Mouse (Mus musculus) midbrain, embryonic 12.5 days (tissue): Measurements from ENCODE around the gene Nptn. TPM values are rescaled to one million over a fixed set of nuclear protein-coding genes. Genes with fewer than 3 reads are reported as not detected.

Experiments
- ATAC-seq: fragments of 200-750 bp; cut with Nextera tagmentation; 2 replicates; pipeline ENCODE4 v1.8.0; 2017; ENCODE audit warnings: low read depth, moderate TSS enrichment, moderate library complexity; ENCODE audit not compliant: low FRiP score
- H3K27ac ChIP-seq: fragments of 300-500 bp; sonication (generic); replicated peaks from 2 replicates; pipeline ENCODE4 v1.5.1; 2016; ENCODE audit warnings: mild to moderate bottlenecking
- H3K27me3 ChIP-seq: fragments of 300-500 bp; sonication (generic); 2 replicates; pipeline ENCODE4 v1.6.1; 2016; ENCODE audit warnings: mild to moderate bottlenecking
- H3K36me3 ChIP-seq: fragments of 300-500 bp; sonication (generic); 2 replicates; pipeline ENCODE4 v1.6.1; 2016
- H3K4me1 ChIP-seq: fragments of 300-500 bp; sonication (generic); 2 replicates; pipeline ENCODE4 v1.6.1; 2016
- H3K4me2 ChIP-seq: fragments of 300-500 bp; sonication (generic); replicated peaks from 2 replicates; pipeline ENCODE4 v1.6.1; 2016; ENCODE audit warnings: mild to moderate bottlenecking, moderate library complexity
- H3K4me3 ChIP-seq: fragments of 300-500 bp; sonication (generic); 2 replicates; pipeline ENCODE4 v1.5.1; 2016; ENCODE audit warnings: mild to moderate bottlenecking
- H3K9ac ChIP-seq: fragments of 300-500 bp; sonication (generic); replicated peaks from 2 replicates; pipeline ENCODE4 v1.6.1; 2016; ENCODE audit warnings: mild to moderate bottlenecking, moderate library complexity
- H3K9me3 ChIP-seq: fragments of 300-500 bp; sonication (generic); 2 replicates; pipeline ENCODE4 v1.6.1; 2016; ENCODE audit warnings: mild to moderate bottlenecking
- WGBS: fragments of 180-500 bp; shearing (Covaris S2); methylation state at CpG from one replicate; pipeline ENCODE4 v1.1.7; 2016; 5-methylcytosine and 5-hydroxymethylcytosine counted together
- polyA plus RNA-seq: library from polyadenylated mRNA; unstranded; fragments of >200 nt; fragmentation: Nextera tagmentation; extraction: Ambion mirVana; gene quantifications from 2 replicates; pipeline ENCODE4 v1.2.1, GENCODE M21; 2016

The Nptn gene
- polyA plus RNA-seq, 1 experiment from 2014 or later = 68.6 TPM

DNA sequence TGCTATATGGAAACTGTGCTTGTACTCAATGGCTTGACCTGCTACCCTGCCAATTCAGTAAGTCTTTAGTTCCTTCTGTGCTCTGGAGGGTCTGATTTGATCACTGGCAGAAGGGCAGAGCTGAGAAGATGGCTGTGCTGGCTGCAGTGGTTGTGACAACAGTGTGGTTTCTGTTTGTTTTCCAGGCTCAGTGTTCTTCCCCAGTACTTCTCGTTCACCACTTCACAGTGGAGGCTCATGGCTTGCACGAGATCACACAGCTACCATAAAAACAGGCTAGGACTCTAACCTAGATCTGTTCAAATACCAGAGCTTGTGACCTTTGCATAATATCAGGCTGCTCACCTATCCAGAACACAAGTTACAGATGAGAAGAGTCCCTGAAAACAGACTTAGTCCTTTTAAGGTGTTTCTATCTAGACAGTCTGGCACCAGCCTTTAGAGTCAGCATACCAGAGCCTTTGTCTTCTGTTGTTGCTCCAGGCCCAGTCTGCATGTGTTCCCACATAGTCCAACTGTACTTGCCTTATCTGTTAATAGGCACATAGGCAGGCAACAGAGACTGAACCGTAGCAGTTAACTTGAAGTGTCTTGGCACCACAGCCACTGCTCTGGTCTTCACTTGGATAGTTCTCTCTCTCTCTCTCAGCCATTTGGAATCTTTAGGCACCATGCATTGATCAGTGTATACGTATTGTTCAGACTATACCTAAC is 76.7 kb downstream of the Nptn start:
- Histone ChIP-seq H3K4me3 (no peak overlapping the region), H3K27ac (no peak overlapping the region), H3K4me2 (no peak overlapping the region), H3K36me3 (peaks cover 7% of the 10 kb centered on the region; the same call in 1 of the 2 replicates), H3K4me1 (no peaks in the 10 kb centered on the region), H3K27me3 (no peaks in the 10 kb centered on the region), H3K9ac (no peak overlapping the region), H3K9me3 (no peaks in the 10 kb centered on the region)
- WGBS = 92% methylated on average over 4 of the region's 4 CpGs
- ATAC-seq = no peak

DNA sequence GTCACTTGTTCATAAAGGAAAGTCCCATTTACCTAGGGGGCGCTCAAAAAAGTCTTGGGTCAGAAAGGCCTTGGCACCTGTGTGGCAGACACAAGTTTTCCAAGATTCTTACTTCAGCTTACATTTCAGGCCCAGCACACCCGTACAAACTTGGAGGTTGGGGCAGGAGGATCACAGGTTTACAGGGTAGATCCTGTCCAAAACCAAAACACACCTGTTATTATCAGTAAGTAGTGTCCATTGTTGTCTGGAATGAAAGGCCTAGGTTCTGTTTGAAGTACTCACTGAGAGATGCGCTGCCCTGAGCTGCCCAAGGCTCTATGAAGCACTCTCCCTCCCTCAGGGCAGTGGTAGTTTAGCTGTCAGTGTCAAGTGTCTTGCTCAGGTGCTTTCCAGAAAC is 77.3 kb downstream of the Nptn start:
- Histone ChIP-seq H3K27ac (no peak overlapping the region), H3K4me3 (no peak overlapping the region), H3K36me3 (peaks cover 7% of the 10 kb centered on the region; the same call in 1 of the 2 replicates), H3K4me1 (no peaks in the 10 kb centered on the region), H3K27me3 (no peaks in the 10 kb centered on the region), H3K9ac (no peak overlapping the region), H3K9me3 (no peaks in the 10 kb centered on the region), H3K4me2 (no peak overlapping the region)
- WGBS = 87% methylated on average over 3 of the region's 3 CpGs
- no peak for ATAC-seq

DNA sequence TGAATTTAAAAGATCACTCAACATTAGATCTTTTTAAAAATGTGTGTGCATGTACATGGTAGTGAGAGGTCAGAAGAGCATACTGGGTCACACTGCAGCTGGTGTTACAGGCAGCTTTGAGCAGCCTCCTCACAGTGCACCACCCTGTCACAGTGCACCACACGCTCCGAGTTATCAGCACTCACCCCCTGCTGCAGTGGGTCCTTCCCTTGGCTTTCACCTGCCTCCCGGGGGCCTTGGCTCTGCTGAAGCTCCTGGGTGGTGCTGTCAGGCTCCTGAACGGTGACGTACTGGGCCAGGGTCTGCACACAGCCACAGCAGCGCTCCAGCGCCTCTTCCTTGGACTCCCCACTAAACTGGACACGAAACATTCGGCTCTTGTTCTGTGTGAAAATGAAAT is 77.9 kb downstream of the Nptn start:
- ATAC-seq = no peak
- no peak overlapping the region for H3K4me3 ChIP-seq
- 88% methylated on average over 9 of the region's 9 CpGs for WGBS

DNA sequence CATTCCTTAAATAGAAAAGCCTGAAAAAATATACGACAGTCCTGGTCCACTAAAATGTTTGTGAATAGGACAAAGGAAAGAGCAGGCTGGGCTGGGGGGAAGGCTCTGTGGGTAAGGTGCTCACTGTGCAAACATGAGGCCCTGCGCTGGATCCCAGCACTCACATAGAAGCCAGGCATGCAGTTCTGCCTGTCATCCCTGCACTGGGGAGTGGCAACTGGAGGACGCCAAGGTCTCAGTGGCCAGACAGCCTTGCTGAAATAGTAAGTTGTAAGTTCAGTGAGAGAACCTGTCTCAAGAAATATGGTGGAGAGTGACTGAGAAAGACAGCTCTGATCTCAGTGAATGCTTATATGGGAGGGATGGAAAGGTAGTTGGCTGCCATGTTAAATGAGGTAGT is 78.6 kb downstream of the Nptn start:
- 94% methylated on average over 3 of the region's 3 CpGs for WGBS
- Histone ChIP-seq H3K27me3 (no peaks in the 10 kb centered on the region), H3K9ac (no peak overlapping the region), H3K4me2 (no peak overlapping the region), H3K9me3 (no peaks in the 10 kb centered on the region), H3K36me3 (peaks cover 7% of the 10 kb centered on the region; the same call in 1 of the 2 replicates), H3K4me1 (no peaks in the 10 kb centered on the region), H3K27ac (no peak overlapping the region), H3K4me3 (no peak overlapping the region)
- ATAC-seq = no peak

More for the DNA sequence above, 77.9 kb downstream of the Nptn start:
- no peaks in the 10 kb centered on the region for H3K27me3 ChIP-seq
- no peaks in the 10 kb centered on the region for H3K9me3 ChIP-seq
- H3K27ac ChIP-seq = 0 out of 2 replicates have a peak overlapping the region, but pooled peaks have one; percentile 2
- no peak overlapping the region for H3K9ac ChIP-seq
- H3K4me1 ChIP-seq = no peaks in the 10 kb centered on the region
- H3K36me3 ChIP-seq = peaks cover 7% of the 10 kb centered on the region; the same call in 1 of the 2 replicates
- H3K4me2 ChIP-seq = no peak overlapping the region

DNA sequence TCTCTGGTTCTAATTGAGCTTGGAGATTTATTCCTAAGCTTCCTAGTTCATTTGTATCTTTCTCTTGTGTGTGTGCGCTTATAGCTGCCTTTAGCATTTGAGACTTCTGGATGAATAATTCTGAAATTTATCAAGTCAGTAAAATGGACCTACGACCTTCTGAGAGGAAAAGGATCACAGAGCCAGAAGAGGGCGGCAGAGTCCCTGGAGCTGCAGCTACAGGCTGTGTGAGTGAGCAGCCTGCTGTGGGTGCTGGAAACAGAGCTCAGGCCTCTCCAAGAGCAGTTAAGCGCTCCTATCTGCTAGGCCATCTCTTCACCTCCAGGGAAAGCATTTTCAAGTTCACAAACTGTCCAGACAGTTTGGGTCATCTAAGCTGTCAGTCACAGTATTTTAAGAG is 80.0 kb downstream of the Nptn start:
- 88% methylated on average over 4 of the region's 4 CpGs for WGBS
- Histone ChIP-seq H3K27me3 (no peaks in the 10 kb centered on the region), H3K4me1 (no peaks in the 10 kb centered on the region), H3K9me3 (no peaks in the 10 kb centered on the region), H3K4me3 (no peak overlapping the region), H3K9ac (no peak overlapping the region), H3K36me3 (peaks cover 7% of the 10 kb centered on the region; the same call in 1 of the 2 replicates), H3K27ac (no peak overlapping the region), H3K4me2 (no peak overlapping the region)
- no peak for ATAC-seq

DNA sequence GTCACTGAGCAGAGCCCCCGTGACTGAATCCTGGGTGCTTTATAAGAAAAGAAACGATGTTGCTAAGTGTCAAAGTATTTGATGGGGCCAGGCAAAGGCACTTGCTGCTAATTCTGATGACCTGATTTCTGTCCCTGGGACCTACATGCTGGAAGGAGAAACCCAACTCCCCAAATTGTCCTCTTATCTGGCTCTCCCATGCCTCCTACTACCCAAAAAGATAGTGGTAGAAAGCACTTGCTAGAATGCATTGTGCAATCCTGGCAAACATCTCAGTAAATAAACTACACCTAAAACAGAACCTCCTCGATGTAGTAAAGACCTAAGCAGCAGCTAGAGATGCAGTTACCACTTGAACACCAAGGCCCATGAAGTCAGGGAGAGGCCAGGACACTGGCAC is 80.8 kb downstream of the Nptn start:
- WGBS = 84% methylated on average over 3 of the region's 3 CpGs
- Histone ChIP-seq H3K4me1 (no peaks in the 10 kb centered on the region), H3K36me3 (peaks cover 7% of the 10 kb centered on the region; the same call in 1 of the 2 replicates), H3K9me3 (no peaks in the 10 kb centered on the region), H3K4me3 (no peak overlapping the region), H3K27ac (no peak overlapping the region), H3K9ac (no peak overlapping the region), H3K27me3 (no peaks in the 10 kb centered on the region), H3K4me2 (no peak overlapping the region)
- ATAC-seq = no peak

DNA sequence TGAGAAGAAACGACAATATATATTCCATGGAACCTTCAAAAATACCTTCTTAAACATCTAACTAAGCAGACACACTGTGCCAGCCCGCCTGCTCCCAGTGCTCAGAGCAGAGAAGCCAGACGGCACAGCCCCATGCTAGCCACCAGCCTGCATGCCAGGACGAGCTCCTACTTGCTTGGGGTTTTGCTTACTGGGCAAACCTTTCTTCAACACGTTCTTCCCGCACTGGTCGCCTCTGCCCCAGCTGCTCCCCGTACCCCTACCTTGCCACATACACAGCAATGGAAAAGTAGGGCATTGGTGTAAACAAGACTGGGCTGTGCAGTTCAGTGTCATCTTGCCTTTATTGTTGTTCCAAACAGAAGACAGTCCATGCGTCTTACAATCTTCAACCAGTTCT is 83.5 kb downstream of the Nptn start:
- 87% methylated on average over 9 of the region's 9 CpGs for WGBS
- H3K27ac ChIP-seq = no peak overlapping the region
- peaks cover 7% of the 10 kb centered on the region; the same call in 1 of the 2 replicates for H3K36me3 ChIP-seq
- H3K4me1 ChIP-seq = no peaks in the 10 kb centered on the region
- H3K27me3 ChIP-seq = no peaks in the 10 kb centered on the region
- no peak overlapping the region for H3K9ac ChIP-seq
- ATAC-seq = no peak
- H3K4me3 ChIP-seq = no peak overlapping the region
- no peaks in the 10 kb centered on the region for H3K9me3 ChIP-seq
- no peak overlapping the region for H3K4me2 ChIP-seq

DNA sequence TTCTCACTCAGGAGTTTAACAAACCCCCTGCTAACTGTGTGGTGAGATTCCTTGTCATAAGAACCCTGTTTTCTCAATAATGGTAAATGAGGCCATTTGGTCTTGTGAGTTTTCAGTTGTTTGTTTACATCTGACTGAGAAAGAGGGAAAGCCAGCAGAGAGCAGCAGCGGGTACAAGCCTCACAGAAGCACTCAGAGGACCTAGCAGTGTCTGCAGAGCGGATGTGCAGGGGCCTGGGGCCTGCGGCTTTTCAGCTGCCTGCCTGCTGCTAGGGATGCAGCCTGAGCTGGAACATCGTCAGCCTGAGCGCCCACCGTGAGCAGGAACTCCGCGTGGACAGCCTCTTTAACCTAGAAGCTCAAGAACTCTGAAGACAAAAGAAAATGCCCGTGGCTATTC is 84.2 kb downstream of the Nptn start:
- peaks cover 7% of the 10 kb centered on the region; the same call in 1 of the 2 replicates for H3K36me3 ChIP-seq
- no peak for ATAC-seq
- no peak overlapping the region for H3K27ac ChIP-seq
- H3K9me3 ChIP-seq = no peaks in the 10 kb centered on the region
- H3K4me2 ChIP-seq = no peak overlapping the region
- H3K4me1 ChIP-seq = no peaks in the 10 kb centered on the region
- 48% methylated on average over 9 of the region's 9 CpGs for WGBS
- H3K4me3 ChIP-seq = no peak overlapping the region
- no peaks in the 10 kb centered on the region for H3K27me3 ChIP-seq
- H3K9ac ChIP-seq = no peak overlapping the region

DNA sequence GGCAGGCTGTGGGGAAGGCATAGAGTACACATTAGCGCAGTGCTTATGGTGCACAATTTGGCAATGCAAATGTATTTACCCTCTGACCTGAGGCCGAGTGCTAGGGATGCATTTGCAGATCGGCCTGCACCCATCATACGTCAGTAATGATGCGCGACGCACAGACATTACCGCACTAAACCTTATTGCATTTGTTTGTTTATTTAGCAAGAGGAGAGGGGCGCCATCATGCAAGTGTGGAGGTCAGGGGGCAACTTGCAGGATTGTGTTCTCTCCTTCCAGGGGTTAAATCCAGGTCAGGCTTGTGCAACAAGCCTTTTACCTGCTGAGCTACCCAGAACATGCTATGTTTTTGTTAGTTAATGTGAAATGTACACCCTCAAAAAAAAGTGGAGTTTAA is 85.2 kb downstream of the Nptn start:
- WGBS = 69% methylated on average over 9 of the region's 9 CpGs
- no peaks in the 10 kb centered on the region for H3K27me3 ChIP-seq
- H3K9ac ChIP-seq = no peak overlapping the region
- H3K4me3 ChIP-seq = no peak overlapping the region
- H3K9me3 ChIP-seq = no peaks in the 10 kb centered on the region
- no peak for ATAC-seq
- H3K4me1 ChIP-seq = no peaks in the 10 kb centered on the region
- no peak overlapping the region for H3K27ac ChIP-seq
- no peak overlapping the region for H3K4me2 ChIP-seq
- 0 out of 2 replicates have a peak, but pooled peaks cover 2% of the 10 kb centered on the region for H3K36me3 ChIP-seq

DNA sequence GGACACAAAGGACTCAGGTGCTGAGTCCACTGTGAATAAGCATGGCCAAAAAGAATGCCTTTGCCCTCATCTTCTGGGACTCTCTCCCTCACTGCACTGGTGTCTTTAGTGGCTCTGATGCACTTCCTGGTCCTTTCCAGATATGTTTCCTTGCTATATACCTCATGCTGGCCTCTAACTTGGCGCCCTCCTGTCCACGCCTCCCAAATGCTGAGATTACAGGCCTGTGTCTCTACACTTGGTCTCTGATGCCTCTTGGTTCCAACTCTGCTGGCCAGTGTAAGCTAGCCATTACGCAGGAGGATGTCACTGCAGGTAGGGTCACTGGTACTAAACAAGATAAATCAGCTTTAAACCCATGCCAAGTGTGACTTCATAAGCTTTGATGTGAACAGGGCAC is 86.1 kb downstream of the Nptn start:
- Histone ChIP-seq H3K27ac (no peak overlapping the region), H3K36me3 (no peaks in the 10 kb centered on the region), H3K9me3 (no peaks in the 10 kb centered on the region), H3K9ac (no peak overlapping the region), H3K4me2 (no peak overlapping the region), H3K4me3 (no peak overlapping the region), H3K27me3 (no peaks in the 10 kb centered on the region), H3K4me1 (no peaks in the 10 kb centered on the region)
- 90% methylated on average over 3 of the region's 3 CpGs for WGBS
- no peak for ATAC-seq

DNA sequence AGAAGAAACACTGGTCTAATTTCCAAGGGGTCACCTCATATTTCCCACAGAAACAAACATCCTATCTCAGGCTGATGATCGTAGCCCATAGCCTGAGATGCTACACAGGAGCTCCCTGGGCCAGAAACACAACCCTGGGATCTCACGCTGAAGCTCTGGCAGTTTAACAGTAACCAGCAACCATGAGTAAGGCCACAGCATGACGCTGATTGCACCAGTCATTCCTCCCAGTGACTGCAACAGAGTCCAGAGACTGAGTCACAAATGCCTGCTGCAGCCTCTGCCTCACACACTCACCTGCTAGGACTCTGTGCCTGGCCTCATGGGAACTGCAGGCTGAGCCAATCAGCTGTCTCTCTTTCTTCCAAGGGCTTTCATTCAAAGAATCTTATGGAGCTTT is 87.0 kb downstream of the Nptn start:
- Histone ChIP-seq H3K4me3 (no peak overlapping the region), H3K9me3 (no peaks in the 10 kb centered on the region), H3K9ac (no peak overlapping the region), H3K36me3 (no peaks in the 10 kb centered on the region), H3K4me1 (no peaks in the 10 kb centered on the region), H3K27ac (no peak overlapping the region), H3K4me2 (no peak overlapping the region), H3K27me3 (no peaks in the 10 kb centered on the region)
- no peak for ATAC-seq
- WGBS = 72% methylated on average over 3 of the region's 3 CpGs

DNA sequence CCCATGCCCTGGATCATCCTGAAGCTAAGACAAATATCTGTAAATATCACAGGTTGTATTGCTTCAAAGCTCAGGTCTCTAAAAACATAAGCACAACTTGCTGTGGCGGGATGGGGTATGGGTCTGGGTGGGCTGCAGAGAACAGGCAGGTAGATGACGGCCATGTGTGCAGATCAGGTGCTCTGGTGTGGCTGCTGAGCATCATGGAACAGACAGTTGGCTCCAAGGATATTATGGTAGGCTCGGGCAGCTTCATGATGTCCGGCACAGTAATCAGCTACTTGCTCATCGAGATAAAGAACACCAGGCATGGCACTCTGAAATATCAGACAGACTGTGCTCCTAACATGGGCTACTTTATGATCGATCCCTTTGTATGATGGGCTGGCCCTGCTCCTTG is 87.8 kb downstream of the Nptn start:
- WGBS = 94% methylated on average over 6 of the region's 6 CpGs
- Histone ChIP-seq H3K9me3 (no peaks in the 10 kb centered on the region), H3K27ac (no peak overlapping the region), H3K27me3 (no peaks in the 10 kb centered on the region), H3K36me3 (no peaks in the 10 kb centered on the region), H3K4me2 (no peak overlapping the region), H3K4me3 (no peak overlapping the region), H3K9ac (no peak overlapping the region), H3K4me1 (no peaks in the 10 kb centered on the region)
- no peak for ATAC-seq

DNA sequence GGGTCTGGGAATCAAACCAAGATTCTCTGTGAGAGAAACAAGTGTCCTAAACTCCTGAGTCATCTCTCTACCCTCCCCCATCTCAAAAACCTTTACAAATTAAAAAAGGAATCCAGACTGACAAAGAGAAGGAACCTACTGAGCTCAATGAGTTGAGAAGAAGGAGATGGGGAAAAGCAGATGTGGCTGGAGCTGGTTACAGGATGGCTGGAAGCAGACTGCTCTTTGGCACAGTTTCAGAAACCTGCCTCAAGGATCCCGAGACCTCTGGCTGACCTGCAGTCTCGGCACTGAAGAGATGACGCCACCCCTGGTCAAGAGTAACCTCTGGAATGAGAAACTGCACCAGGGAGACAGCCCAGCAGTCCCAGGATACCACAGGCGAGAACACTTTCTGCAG is 90.4 kb downstream of the Nptn start:
- WGBS = 62% methylated on average over 4 of the region's 4 CpGs
- Histone ChIP-seq H3K27me3 (no peaks in the 10 kb centered on the region), H3K27ac (no peak overlapping the region), H3K9me3 (no peaks in the 10 kb centered on the region), H3K9ac (no peak overlapping the region), H3K4me1 (no peaks in the 10 kb centered on the region), H3K36me3 (no peaks in the 10 kb centered on the region), H3K4me2 (no peak overlapping the region), H3K4me3 (no peak overlapping the region)
- no peak for ATAC-seq
